Mouse (Mus musculus) layer of hippocampus, adult 2 months (tissue): ENCODE measurements at regions not wholly inside any gene's neighbourhood (a gene's known extent, or its start where the extent isn't known, plus 50 kb on each side); places are given as distances from the start of the nearest gene placed in this dataset.

Source experiments
- DNase-seq, 2 experiments: peaks; one replicate each; pipeline ENCODE4 v3.0.0; 2022; ENCODE audit warnings: low spot score in 2 of 2
- H3K27ac ChIP-seq: fragments of 200-600 bp; 2 replicates; pipeline ENCODE4 v1.8.1; 2022
- H3K4me3 ChIP-seq: fragments of 200-600 bp; 2 replicates; pipeline ENCODE4 v1.8.1; 2022; ENCODE audit warnings: mild to moderate bottlenecking
- CTCF ChIP-seq: fragments of 200-600 bp; conservative IDR thresholded peaks from 2 replicates; pipeline ENCODE4 v1.8.1; 2022; ENCODE audit warnings: antibody characterized with exemption, mild to moderate bottlenecking, moderate library complexity

GRCm38 (mm10) chr19:26475754-26476153 lies 129.1 kb upstream of the Smarca2 start:
- Histone ChIP-seq H3K4me3 (no peak overlapping the region), H3K27ac (no peak overlapping the region)
- no peak for TF ChIP-seq CTCF
- DNase-seq, result peak in 1 of 2 experiments; percentile 3

DNA sequence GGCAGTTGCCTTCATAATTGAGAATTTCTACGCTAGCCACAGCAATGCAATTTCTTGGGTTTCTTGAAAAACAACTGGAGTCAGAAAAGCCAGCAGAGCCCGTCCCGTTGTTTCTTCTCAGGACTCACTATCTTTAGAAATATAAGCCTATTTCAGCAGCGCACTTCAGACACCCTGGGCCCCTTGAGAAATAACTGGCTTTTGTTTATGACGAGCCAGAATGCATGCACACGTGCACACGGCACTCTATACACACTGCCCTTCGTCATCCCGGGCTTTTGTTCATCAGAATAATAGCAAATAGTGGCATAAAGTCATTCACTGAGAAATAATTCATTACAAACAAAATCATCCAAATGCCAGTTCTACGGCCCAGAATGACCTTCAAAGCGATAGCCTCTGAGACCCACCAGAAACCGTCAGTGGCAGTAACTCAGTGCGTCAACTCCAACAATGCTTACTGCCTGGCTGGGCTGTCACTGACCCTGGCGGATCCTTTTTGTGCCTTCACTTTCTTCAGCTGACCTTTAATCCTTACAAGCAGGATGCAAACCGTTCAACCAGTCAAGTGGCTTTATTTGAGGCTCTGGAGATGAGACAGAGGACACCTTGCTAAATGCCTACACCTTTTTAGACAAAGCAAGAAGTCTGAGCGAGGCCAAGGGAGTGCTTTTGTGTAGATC lies 126.7 kb upstream of the Smarca2 start:
- H3K27ac ChIP-seq, result no peak overlapping the region
- H3K4me3 ChIP-seq, result no peak overlapping the region
- TF ChIP-seq CTCF, result no peak
- DNase-seq, result no peak

- Histone ChIP-seq H3K27ac (no peak overlapping the region), H3K4me3 (no peak overlapping the region)
- DNase-seq, result no peak
- TF ChIP-seq CTCF, result no peak
Measured at GRCm38 (mm10) chr19:26484322-26484721, 120.5 kb upstream of the Smarca2 start.

DNA sequence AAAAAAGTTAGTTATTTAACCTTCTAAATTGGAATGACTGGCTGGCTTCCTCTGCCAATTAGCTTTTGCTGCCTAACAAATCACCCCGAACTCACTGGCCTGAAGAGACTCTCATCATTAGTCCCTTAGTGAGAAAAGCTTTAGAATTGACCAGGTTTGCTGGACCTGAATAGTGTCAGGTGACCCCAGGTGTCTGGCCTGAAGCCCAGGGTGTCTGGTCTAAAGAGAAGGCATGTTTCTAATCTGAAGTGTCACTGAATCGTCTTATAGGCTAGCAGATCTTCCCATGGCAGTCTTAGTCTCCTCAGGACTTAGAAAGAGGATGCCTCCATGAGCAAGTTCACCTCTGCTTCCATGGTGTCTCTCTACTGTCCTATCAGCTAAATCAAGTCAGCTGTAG lies 112.0 kb upstream of the Smarca2 start:
- no peak overlapping the region for H3K4me3 ChIP-seq
- H3K27ac ChIP-seq, result no peak overlapping the region
- TF ChIP-seq CTCF, result no peak
- DNase-seq, result no peak

DNA sequence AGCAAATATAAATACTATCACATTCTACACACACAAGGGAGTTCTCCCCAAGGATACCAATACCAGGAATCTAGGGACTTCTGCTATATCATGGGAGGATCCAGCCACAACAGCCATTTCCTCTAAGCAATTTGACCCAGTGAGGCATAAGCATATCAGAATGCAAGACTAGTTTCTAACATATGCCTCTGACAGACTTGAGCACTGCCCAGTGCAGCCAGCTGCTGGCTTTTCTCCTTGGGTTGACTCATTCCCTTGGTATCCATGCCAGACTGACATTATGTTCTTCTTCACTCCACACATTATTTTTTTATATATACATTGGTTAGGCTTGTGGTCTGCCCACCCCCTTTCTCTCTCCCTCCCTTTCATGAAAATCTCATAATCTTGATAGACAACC lies 103.8 kb upstream of the Smarca2 start:
- no peak overlapping the region for H3K4me3 ChIP-seq
- no peak for TF ChIP-seq CTCF
- no peak for DNase-seq
- H3K27ac ChIP-seq, result no peak overlapping the region

- no peak for DNase-seq
- Histone ChIP-seq H3K4me3 (no peak overlapping the region), H3K27ac (no peak overlapping the region)
- no peak for TF ChIP-seq CTCF
Measured at GRCm38 (mm10) chr19:26504027-26504426, 100.8 kb upstream of the Smarca2 start.

DNA sequence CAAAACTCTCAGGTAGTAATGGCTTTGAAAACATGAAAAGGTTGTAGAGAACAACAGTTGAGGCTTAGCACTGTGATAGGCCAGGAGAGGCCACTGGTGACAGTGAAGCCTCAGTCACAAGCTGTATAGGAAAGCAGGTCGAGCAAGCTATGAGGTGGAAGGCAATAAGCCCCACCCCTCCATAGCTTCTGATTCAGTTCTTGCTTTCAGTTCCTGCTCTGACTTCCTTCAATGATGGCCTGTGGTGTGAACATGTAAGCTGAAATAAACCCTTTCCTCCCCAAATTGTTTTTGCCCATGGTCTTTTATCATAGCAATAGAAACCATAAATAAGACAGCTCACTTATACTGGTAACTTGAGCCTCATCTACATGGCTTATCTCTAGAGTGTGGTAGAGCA lies 98.0 kb upstream of the Smarca2 start:
- no peak for DNase-seq
- no peak for TF ChIP-seq CTCF
- H3K27ac ChIP-seq, result no peak overlapping the region
- H3K4me3 ChIP-seq, result no peak overlapping the region

DNA sequence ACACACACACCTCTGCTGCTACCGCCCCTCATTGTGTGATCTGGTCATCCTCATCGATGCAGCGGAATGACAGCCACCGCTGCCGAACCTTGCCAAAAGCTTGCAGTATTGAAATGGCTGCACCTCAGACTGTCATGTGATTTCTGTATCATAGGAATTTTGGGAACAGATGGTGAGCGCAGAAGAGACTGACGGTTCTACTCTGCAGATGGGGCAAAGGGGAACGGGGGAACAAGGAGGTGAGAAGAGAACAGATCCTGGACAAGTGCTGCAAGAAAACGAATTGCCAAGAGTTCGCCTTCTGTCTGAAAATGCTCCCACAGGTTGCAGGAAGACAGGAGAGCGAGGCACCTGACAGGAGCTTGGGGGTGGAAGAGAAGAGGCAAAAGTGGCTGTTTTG lies 96.9 kb upstream of the Smarca2 start:
- H3K4me3 ChIP-seq, result peak overlapping the region; percentile 14; the same call in 1 of the 2 replicates
- TF ChIP-seq CTCF, result no peak
- H3K27ac ChIP-seq, result no peak overlapping the region
- DNase-seq, result peak; percentile 25 to 26

GRCm38 (mm10) chr19:26508616-26509015 lies 96.2 kb upstream of the Smarca2 start:
- no peak for TF ChIP-seq CTCF
- no peak for DNase-seq
- Histone ChIP-seq H3K4me3 (peak overlapping the region; percentile 14; the same call in 1 of the 2 replicates), H3K27ac (peak overlapping the region; percentile 33; the same call in 1 of the 2 replicates)

DNA sequence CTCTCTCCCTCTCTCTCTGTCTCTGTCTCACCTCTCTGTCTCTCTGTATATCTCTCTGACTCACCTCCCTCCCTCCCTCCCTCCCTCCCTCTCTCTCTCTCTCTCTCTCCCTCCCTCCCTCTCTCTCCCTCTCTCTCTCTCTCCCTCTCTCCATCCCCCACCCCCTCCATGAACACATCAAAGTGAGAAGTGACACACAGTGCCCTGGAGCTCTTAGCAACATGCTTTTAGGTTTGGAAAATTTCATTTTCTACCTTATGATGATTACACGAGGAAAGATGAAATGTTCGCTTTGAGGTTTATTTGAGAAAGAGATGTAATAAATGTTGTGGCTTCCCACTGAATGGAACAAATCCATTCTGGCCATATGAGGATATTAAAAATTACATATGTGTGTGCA lies 95.6 kb upstream of the Smarca2 start:
- no peak for TF ChIP-seq CTCF
- Histone ChIP-seq H3K4me3 (no peak overlapping the region), H3K27ac (no peak overlapping the region)
- no peak for DNase-seq

DNA sequence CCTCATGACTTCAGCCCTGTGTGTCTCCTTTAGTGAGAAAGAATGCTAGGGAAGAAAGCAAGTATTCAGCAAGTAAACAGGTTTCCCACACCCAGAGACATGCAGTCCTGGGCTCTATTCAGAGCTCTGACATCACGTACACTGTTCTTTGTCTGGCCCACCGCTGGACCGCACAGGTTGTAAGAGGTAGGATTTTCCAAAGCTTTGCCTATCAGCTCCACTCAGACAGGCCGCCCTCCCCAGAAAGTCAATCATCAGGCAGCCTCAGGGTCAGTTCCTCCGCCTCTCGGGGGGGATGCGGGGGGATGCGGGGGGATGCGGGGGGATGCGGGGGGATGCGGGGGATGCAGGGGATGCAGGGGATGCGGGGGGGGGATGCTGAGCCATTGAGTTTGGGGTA lies 94.7 kb upstream of the Smarca2 start:
- no peak overlapping the region for H3K4me3 ChIP-seq
- no peak overlapping the region for H3K27ac ChIP-seq
- no peak for DNase-seq
- TF ChIP-seq CTCF, result no peak

DNA sequence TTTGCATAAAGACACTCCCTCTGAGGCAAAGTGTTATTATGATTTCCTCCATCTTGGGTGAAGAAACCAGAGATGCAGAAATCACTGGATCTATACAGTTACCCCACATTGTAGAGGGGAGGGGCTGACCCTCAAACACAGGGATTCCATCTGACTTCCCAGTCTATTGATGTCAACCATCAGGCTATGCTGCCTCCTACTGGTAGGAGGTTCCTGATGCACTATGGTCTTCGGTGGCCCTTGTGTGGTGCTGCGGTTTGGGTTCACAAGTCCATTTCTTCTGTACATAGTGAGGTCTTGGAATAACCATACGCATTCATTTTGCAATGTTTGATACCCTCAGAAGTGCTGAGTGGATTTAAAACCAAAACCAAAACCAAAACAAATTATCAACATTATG lies 94.0 kb upstream of the Smarca2 start:
- no peak for DNase-seq
- no peak overlapping the region for H3K27ac ChIP-seq
- H3K4me3 ChIP-seq, result no peak overlapping the region
- peak; percentile 67 for TF ChIP-seq CTCF

DNA sequence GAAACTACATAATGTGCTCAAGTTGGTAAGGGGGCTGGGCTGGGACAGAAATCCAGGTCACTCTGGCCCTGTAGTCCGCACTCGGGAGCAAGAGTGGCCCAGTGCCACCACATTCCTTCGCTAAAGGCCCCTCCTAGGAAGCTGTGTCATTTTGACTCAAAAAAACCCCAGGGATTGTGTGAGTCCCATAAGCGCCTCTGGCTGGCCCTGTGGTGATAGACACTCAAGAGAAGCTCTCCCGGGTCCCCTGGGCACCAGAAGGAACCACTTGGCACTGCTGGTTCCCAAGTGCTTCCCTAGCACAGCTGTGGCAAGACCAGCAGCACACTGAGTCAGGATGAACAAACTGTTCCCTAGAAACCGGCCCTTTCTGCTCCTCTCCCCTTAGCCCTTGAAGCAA lies 93.1 kb upstream of the Smarca2 start:
- TF ChIP-seq CTCF, result no peak
- no peak overlapping the region for H3K4me3 ChIP-seq
- no peak for DNase-seq
- 0 out of 2 replicates have a peak overlapping the region, but pooled peaks have one; percentile 7 for H3K27ac ChIP-seq

DNA sequence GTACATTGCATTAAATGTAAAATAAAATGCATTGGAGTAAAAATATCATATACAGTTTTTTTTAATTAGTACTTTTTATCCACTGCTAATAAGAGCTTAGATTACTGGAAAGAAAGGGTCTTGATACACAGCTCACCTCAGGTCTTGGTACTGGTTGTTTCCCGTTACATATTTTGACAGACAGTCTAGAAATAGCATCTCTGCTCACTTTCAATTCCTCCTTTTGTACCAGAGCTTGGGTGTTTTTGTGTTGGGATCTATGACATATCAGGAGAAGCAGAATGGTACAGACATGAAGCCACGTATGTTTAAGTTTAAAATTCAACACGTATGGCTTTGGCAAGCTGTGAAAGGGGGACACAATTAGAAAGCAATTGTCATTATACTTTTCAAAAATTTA lies 80.3 kb upstream of the Smarca2 start:
- no peak overlapping the region for H3K27ac ChIP-seq
- no peak for TF ChIP-seq CTCF
- DNase-seq, result no peak
- H3K4me3 ChIP-seq, result no peak overlapping the region
